Mouse (Mus musculus) kidney, postnatal 25 days (tissue): ENCODE results near the gene Ric8b.
A peak's percentile ranks its signal among the peaks of the same experiment; 100 is the strongest.

Experiments
- DNase-seq, 2 experiments: peaks; one replicate each; pipeline ENCODE4 v3.0.0; 2021; ENCODE audit warnings: mixed read lengths in 2 of 2

The Ric8b gene

GRCm38 (mm10) chr10:85013464-85013863 is 96.0 kb downstream of the Ric8b start:
- peak; percentile 58 to 60 for DNase-seq

GRCm38 (mm10) chr10:85013924-85014428 is 96.6 kb downstream of the Ric8b start:
- no peak for DNase-seq

GRCm38 (mm10) chr10:85014456-85014976 is 97.1 kb downstream of the Ric8b start:
- DNase-seq = no peak

GRCm38 (mm10) chr10:85022647-85023312 is 105.4 kb downstream of the Ric8b start:
- no peak for DNase-seq

- DNase-seq = no peak
These were observed 105.9 kb downstream of the Ric8b start for GRCm38 (mm10) chr10:85023313-85023666.

GRCm38 (mm10) chr10:85025799-85026424 is 108.5 kb downstream of the Ric8b start:
- no peak for DNase-seq

- peak in 1 of 2 experiments; percentile 45 for DNase-seq
These were observed 110.3 kb downstream of the Ric8b start for GRCm38 (mm10) chr10:85027619-85028175.

GRCm38 (mm10) chr10:85035131-85035725 is 117.8 kb downstream of the Ric8b start:
- DNase-seq = no peak

- no peak for DNase-seq
These were observed 120.7 kb downstream of the Ric8b start for GRCm38 (mm10) chr10:85038147-85038546.

GRCm38 (mm10) chr10:85038852-85039251 is 121.4 kb downstream of the Ric8b start:
- no peak for DNase-seq

GRCm38 (mm10) chr10:85044191-85044711 is 126.8 kb downstream of the Ric8b start:
- no peak for DNase-seq

- peak; percentile 61 for DNase-seq
These were observed 127.6 kb downstream of the Ric8b start for GRCm38 (mm10) chr10:85044732-85045720.

GRCm38 (mm10) chr10:85046585-85046984 is 129.2 kb downstream of the Ric8b start:
- peak in 1 of 2 experiments; percentile 52 for DNase-seq

- no peak for DNase-seq
These were observed 130.6 kb downstream of the Ric8b start for GRCm38 (mm10) chr10:85048008-85048407.

GRCm38 (mm10) chr10:85050668-85051208 is 133.3 kb downstream of the Ric8b start:
- DNase-seq = no peak

- DNase-seq = no peak
These were observed 135.0 kb downstream of the Ric8b start for GRCm38 (mm10) chr10:85052451-85052850.

GRCm38 (mm10) chr10:85054876-85055275 is 137.5 kb downstream of the Ric8b start:
- DNase-seq = no peak
